Mouse (Mus musculus) neural tube, embryonic 11.5 days (tissue): ENCODE measurements around the gene Hspa8. TPM values are rescaled to one million over a fixed set of nuclear protein-coding genes. Genes with fewer than 3 reads are reported as not detected.
A peak's percentile ranks its signal among the peaks of the same experiment; 100 is the strongest.
"Not testable (repeated sequence)": the region's sequence is repeated elsewhere in the genome, so short reads cannot be mapped to it uniquely, and the experiment has no call there.

Experiments used
- ATAC-seq: fragments of 200-750 bp; cut with Nextera tagmentation; 2 replicates; pipeline ENCODE4 v1.8.0; 2017; ENCODE audit warnings: moderate number of reproducible peaks, mild to moderate bottlenecking, moderate TSS enrichment, moderate library complexity; ENCODE audit not compliant: insufficient read depth, low FRiP score, low TSS enrichment
- DNase-seq: peaks from one replicate; pipeline ENCODE4 v3.0.0-alpha.2; 2015; ENCODE audit warnings: low spot score
- H3K27ac ChIP-seq: fragments of 300-500 bp; sonication (generic); 2 replicates; pipeline ENCODE4 v1.5.1; 2014; ENCODE audit warnings: low read depth, mild to moderate bottlenecking, low read length
- H3K27me3 ChIP-seq: fragments of 300-500 bp; sonication (generic); 2 replicates; pipeline ENCODE4 v1.6.1; 2014; ENCODE audit warnings: mild to moderate bottlenecking, low read length, mixed read lengths; ENCODE audit not compliant: control insufficient read depth, insufficient read depth
- H3K36me3 ChIP-seq: fragments of 300-500 bp; sonication (generic); 2 replicates; pipeline ENCODE4 v1.6.1; 2014; ENCODE audit warnings: mild to moderate bottlenecking, low read length, moderate library complexity, mixed read lengths; ENCODE audit not compliant: control insufficient read depth, insufficient read depth
- H3K4me1 ChIP-seq: fragments of 300-500 bp; sonication (generic); 2 replicates; pipeline ENCODE4 v1.6.1; 2014; ENCODE audit warnings: low read length, mixed read lengths; ENCODE audit not compliant: control insufficient read depth, insufficient read depth
- H3K4me2 ChIP-seq: fragments of 300-500 bp; sonication (generic); 2 replicates; pipeline ENCODE4 v1.6.1; 2014; ENCODE audit warnings: low read depth, mild to moderate bottlenecking, moderate library complexity
- H3K4me3 ChIP-seq: fragments of 300-500 bp; sonication (generic); 2 replicates; pipeline ENCODE4 v1.5.1; 2014; ENCODE audit warnings: low read depth, low read length
- H3K9ac ChIP-seq: fragments of 300-500 bp; sonication (generic); 2 replicates; pipeline ENCODE4 v1.6.1; 2014; ENCODE audit warnings: mild to moderate bottlenecking, low read length
- H3K9me3 ChIP-seq: fragments of 300-500 bp; sonication (generic); 2 replicates; pipeline ENCODE4 v1.6.1; 2016; ENCODE audit warnings: low read length; ENCODE audit not compliant: control insufficient read depth
- WGBS: fragments of 180-500 bp; shearing (Covaris S2); extraction: QIAGEN DNeasy Blood & Tissue Kit; methylation state at CpG from one replicate; pipeline ENCODE4 v1.1.7; 2014; 5-methylcytosine and 5-hydroxymethylcytosine counted together
- polyA plus RNA-seq: library from polyadenylated mRNA; unstranded; fragments of >200 nt; fragmentation: Nextera tagmentation; extraction: Ambion mirVana; gene quantifications from 2 replicates; pipeline ENCODE4 v1.2.1, GENCODE M21; 2014

Gene Hspa8
- polyA plus RNA-seq, 1 experiment from 2014 or later = 3,707 TPM

DNA sequence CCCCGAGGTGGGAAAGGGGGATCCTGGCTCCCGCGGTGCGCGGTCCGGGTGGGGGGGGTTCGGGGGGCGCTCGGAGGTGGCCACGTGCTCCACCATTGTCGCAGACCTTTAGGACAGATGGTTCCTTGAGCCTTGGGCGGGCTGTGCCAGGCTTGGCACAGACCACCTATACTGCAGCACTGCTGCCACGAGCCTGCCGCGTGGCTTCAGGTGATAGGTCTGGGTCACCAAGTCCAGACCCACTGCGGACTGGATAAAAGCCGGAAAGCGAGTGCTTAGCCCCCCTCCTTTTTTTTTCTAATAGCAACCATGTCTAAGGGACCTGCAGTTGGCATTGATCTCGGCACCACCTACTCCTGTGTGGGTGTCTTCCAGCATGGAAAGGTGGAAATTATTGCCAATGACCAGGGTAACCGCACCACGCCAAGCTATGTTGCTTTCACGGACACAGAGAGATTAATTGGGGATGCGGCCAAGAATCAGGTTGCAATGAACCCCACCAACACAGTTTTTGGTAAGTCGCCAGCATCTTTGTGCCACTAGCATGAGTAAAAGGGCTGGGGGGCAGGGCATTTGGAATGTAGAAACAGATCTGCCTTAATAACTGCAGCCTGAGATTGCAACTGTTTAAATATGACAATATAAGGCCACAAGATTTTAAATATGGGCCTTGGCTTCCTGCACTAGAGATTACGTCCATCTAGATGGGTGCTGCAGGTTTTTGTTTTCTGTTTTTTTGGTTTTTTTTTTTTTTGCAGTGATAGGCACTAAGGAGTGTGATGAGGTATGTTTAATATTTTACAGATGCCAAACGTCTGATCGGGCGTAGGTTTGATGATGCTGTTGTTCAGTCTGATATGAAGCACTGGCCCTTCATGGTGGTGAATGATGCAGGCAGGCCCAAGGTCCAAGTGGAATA is 1.1 kb downstream of the Hspa8 start:
- H3K9ac ChIP-seq = peak overlapping the region; percentile 99
- ATAC-seq (peak; percentile 14), DNase-seq (peak; percentile 48)
- peak overlapping the region; percentile 80 for H3K4me2 ChIP-seq
- H3K36me3 ChIP-seq, H3K27me3 ChIP-seq, H3K9me3 ChIP-seq: not testable (repeated sequence)
- WGBS = under 1% methylated on average over 25 of the region's 28 CpGs
- H3K4me1 ChIP-seq = peaks cover 11% of the 10 kb centered on the region
- H3K4me3 ChIP-seq = peak overlapping the region; percentile 91
- H3K27ac ChIP-seq = peak overlapping the region; percentile 87

GRCm38 (mm10) chr9:40802533-40802875 is 1.7 kb downstream of the Hspa8 start:
- ATAC-seq, DNase-seq, H3K9me3 ChIP-seq, H3K27me3 ChIP-seq, H3K27ac ChIP-seq, H3K36me3 ChIP-seq: not testable (repeated sequence)
- H3K4me3 ChIP-seq = peak overlapping the region; percentile 91
- peaks cover 12% of the 10 kb centered on the region for H3K4me1 ChIP-seq
- 7% methylated on average over 8 of the region's 8 CpGs for WGBS
- H3K9ac ChIP-seq = peak overlapping the region; percentile 99
- peak overlapping the region; percentile 80 for H3K4me2 ChIP-seq

DNA sequence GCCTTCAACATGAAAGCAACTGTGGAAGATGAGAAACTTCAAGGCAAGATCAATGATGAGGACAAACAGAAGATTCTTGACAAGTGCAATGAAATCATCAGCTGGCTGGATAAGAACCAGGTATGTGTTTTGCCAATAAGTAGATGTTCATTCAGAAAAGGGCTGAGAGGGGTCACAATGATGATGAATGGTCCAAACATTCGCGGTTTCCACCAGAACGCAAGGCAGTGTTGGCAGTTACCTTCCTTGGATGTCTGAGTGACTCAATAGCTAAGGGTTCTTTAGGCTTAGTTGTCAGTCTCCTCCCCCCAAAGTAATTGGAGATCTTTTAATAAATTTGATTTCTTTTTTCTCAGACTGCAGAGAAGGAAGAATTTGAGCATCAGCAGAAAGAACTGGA is 3.8 kb downstream of the Hspa8 start:
- not testable (repeated sequence) for ATAC-seq, H3K4me3 ChIP-seq, H3K4me1 ChIP-seq, H3K27ac ChIP-seq, H3K4me2 ChIP-seq, DNase-seq, H3K9me3 ChIP-seq, H3K27me3 ChIP-seq, H3K9ac ChIP-seq, H3K36me3 ChIP-seq
- WGBS = 47% methylated on average over 3 of the region's 3 CpGs

DNA sequence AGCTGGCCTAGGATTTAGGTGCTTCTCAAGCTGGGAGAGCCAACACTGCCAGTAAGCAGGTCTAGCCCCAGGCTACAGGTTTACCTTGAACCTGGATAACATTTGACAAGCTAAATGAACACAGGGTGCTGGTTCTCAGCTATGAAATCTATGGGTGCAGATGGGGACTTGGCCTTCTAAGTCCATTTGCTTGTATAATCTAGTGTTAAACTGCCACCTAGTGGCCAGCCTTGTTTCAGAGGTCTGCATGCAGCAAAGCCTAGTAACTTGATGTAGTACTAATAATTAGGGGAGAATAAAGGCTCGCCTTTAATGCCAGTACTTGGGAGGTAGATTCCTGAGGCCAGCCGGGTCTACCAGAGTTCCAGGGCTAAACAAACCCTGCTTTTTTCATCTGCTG is 4.5 kb downstream of the Hspa8 start:
- Histone ChIP-seq H3K4me1 (peaks cover 9% of the 10 kb centered on the region), H3K9me3 (no peaks in the 10 kb centered on the region), H3K4me3 (peak overlapping the region; percentile 15; the same call in 1 of the 2 replicates), H3K36me3 (peaks cover 7% of the 10 kb centered on the region; the same call in 1 of the 2 replicates), H3K9ac (no peak overlapping the region), H3K27me3 (no peaks in the 10 kb centered on the region), H3K27ac (peak overlapping the region; percentile 11; the same call in 1 of the 2 replicates), H3K4me2 (no peak overlapping the region; the same call in 1 of the 2 replicates)
- 26% methylated on average over 2 of the region's 2 CpGs for WGBS
- no peak for ATAC-seq
- peak; percentile 74 for DNase-seq

DNA sequence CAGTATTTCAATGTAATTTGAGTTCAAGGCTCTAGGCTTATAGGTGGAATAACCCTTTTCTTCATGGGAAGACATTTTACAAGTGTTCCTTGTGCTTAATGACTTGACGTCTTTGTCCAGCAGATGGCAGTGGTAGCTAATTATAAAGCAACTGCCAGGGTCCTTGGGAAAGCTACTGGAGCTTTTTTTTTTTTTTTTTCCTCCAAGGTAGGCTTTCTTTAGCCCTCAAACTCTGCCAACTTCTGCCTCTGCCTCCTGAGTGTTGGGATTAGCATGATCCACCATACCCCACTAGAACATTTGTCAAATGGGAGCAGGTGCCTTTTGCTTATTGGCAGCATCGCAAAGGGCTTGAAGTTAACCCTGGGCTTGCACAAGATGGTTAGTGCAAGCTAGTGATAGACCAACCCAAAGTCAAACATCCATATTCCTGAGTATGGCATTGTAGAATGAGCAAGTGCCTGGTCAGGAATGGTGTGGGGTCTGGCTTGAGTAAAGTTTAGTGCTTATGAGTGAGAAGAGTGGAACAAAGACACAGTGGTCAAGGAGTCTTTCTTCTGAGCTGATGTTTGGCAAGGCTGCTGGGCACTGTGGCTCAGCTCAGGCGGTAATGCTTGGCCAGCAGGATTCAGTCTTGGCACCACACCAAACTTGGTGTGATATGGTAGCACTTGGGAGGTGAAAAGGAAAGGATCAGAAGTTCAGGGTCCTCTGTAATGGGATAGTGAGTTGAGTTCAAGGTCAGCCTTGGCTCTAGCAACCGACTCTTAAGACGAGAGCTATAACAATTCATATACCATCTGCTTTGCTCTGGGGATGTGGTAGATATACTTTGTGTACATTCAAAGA is 5.9 kb downstream of the Hspa8 start:
- Histone ChIP-seq H3K27ac (no peak overlapping the region), H3K4me3 (no peak overlapping the region), H3K9me3 (no peaks in the 10 kb centered on the region), H3K9ac (no peak overlapping the region), H3K27me3 (no peaks in the 10 kb centered on the region), H3K4me2 (no peak overlapping the region), H3K36me3 (peaks cover 7% of the 10 kb centered on the region; the same call in 1 of the 2 replicates), H3K4me1 (peaks cover 9% of the 10 kb centered on the region)
- peak; percentile 55 for DNase-seq
- 23% methylated on average over 5 of the region's 5 CpGs for WGBS
- ATAC-seq = peak; percentile 29

- no peaks in the 10 kb centered on the region for H3K9me3 ChIP-seq
- no peak for DNase-seq
- H3K36me3 ChIP-seq = peaks cover 7% of the 10 kb centered on the region; the same call in 1 of the 2 replicates
- no peak overlapping the region for H3K4me2 ChIP-seq
- H3K27ac ChIP-seq = 0 out of 2 replicates have a peak overlapping the region, but pooled peaks have one; percentile 15
- no peaks in the 10 kb centered on the region for H3K27me3 ChIP-seq
- WGBS = 32% methylated on average over 11 of the region's 11 CpGs
- H3K9ac ChIP-seq = no peak overlapping the region
- ATAC-seq = 0 out of 2 replicates have a peak, but pooled peaks have one; percentile 5
- no peak overlapping the region for H3K4me3 ChIP-seq
- H3K4me1 ChIP-seq = peaks cover 9% of the 10 kb centered on the region
These were observed 6.6 kb downstream of the Hspa8 start for GRCm38 (mm10) chr9:40807289-40807920.

DNA sequence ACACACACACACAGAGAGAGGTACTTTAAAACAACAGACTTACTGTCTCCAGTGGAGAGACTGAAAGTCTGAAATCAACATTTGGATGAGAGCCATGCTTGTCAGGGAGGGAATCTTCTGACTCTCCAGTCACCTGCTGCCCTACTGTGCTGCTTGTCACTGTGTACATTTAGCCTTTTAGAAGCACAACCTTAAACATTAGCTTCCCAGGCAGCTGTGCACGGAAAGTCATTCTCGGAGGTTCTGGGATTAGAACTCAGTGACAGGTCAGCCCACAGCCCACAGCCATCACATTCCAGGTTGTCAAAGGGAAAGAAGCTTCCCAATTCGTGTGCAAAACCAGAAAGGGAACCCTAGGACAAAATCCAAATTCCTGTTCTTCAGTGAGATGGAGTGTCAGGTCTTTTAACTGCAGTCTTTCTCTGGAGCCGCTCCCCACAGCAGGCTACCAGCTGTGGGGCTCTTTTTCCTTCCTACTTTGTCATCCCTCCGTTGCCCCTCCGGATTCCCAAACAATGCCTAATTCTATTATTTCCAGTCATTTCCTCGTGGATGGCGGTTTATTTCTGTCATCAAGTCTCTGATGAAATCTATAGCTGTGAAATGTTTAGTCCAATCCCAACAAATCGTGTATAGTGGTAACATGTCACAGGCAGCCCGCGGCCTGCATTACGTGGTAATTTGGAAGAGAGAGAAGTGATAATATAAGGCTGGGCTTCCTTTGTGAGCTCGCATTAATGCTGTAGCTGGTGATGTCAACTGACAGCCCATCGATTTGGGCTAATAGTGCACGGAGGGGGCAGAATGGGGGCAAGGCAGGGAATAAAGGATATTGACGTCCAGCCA is 7.5 kb downstream of the Hspa8 start:
- WGBS = 25% methylated on average over 16 of the region's 16 CpGs
- 0 out of 2 replicates have a peak, but pooled peaks have one; percentile 28 for ATAC-seq

More for the DNA sequence above, 7.5 kb downstream of the Hspa8 start:
- Histone ChIP-seq H3K36me3 (peaks cover 7% of the 10 kb centered on the region; the same call in 1 of the 2 replicates), H3K4me3 (no peak overlapping the region), H3K27me3 (no peaks in the 10 kb centered on the region), H3K4me2 (no peak overlapping the region), H3K9ac (no peak overlapping the region), H3K27ac (peak overlapping the region; percentile 9; the same call in 1 of the 2 replicates), H3K4me1 (peaks cover 9% of the 10 kb centered on the region), H3K9me3 (no peaks in the 10 kb centered on the region)
- DNase-seq = no peak
